Mouse (Mus musculus): ENCODE results near the gene Usp9y. TPM values are rescaled to one million over a fixed set of nuclear protein-coding genes. Genes with fewer than 3 reads are reported as not detected.

The Usp9y gene
- not detected for total RNA-seq (2021)
- polyA plus RNA-seq (2012; rRNA removed): not detected in 2 replicates
- long read RNA-seq: 0 reads

DNA sequence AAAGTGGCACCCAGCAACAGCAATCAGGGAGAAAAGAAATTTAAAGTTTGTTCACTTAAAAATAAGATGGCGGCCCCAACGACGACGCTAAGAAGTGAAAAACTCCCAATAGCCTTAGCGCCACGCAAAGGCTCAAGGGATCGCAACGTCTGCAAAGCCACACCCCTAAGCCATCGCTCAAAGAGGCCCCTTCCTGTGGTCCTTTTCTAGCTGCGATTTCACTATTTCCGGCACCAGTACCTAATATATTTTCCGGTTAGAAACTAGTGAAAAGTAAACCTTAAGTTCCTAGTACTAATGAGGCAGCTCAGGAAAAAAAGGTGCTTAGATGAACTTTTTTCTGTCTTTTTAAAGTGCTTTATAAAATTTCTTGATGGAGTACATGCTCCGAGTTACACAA lies at the start of gene Usp9y:
Gene Usp9y (minus strand): TSS at position 101 of the 400 bp plus-strand sequence.
- no peak for DNase-seq

- no peak for DNase-seq
Observed at GRCm38 (mm10) chrY:1293708-1294107, 165.9 kb downstream of the Usp9y start.

- no peak for DNase-seq
Observed at GRCm38 (mm10) chrY:1286171-1286795, 173.3 kb downstream of the Usp9y start, which contains the start of gene Ddx3y. Ddx3y (minus strand) TSS chrY:1286629.

DNA sequence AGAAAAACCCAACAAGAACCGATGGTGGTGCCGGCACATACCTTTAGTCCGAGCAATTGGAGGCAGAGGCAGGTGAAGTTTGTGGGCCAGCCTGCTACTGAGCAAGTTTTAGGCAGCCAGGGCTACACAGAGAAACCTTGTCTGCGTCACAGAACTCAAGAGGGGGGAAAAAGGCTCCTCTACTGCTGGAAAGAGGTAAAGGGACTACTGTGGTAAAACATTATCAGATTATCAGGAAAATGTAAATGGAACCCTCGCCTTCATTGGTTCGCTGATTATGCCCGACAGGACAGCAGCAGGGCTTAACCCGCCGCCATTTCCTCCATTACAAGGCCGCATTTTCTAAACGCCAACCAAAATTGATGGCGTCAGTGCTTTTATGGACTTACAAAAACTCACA lies 173.8 kb downstream of the Usp9y start:
- DNase-seq: no peak

Other genes starting within 250 kb of the Usp9y start
- 10 to 100 TPM in 1 of 2 experiments, not detected in 1; 29.4 TPM for gene Uty, start 214.0 kb downstream of the Usp9y start, total RNA-seq (2021)
- gene Uty, start 214.0 kb downstream of the Usp9y start, polyA plus RNA-seq (2012; rRNA removed): 0.22 TPM in 1 of 2 replicates, not detected in the other
- gene Ddx3y, start 173.2 kb downstream of the Usp9y start, total RNA-seq (2021): 10 to 100 TPM in 1 of 2 experiments, not detected in 1; 84.1 TPM
- 0.22 TPM in 1 of 2 replicates, not detected in the other for gene Ddx3y, start 173.2 kb downstream of the Usp9y start, polyA plus RNA-seq (2012; rRNA removed)